Mouse (Mus musculus): ENCODE results near the gene Brap. TPM values are rescaled to one million over a fixed set of nuclear protein-coding genes. Genes with fewer than 3 reads are reported as not detected.
"Not testable (repeated sequence)": the region's sequence is repeated elsewhere in the genome, so short reads cannot be mapped to it uniquely, and the experiment has no call there.

The Brap gene
- total RNA-seq (2017), result 68.5 and 71.9 TPM in 2 replicates

DNA sequence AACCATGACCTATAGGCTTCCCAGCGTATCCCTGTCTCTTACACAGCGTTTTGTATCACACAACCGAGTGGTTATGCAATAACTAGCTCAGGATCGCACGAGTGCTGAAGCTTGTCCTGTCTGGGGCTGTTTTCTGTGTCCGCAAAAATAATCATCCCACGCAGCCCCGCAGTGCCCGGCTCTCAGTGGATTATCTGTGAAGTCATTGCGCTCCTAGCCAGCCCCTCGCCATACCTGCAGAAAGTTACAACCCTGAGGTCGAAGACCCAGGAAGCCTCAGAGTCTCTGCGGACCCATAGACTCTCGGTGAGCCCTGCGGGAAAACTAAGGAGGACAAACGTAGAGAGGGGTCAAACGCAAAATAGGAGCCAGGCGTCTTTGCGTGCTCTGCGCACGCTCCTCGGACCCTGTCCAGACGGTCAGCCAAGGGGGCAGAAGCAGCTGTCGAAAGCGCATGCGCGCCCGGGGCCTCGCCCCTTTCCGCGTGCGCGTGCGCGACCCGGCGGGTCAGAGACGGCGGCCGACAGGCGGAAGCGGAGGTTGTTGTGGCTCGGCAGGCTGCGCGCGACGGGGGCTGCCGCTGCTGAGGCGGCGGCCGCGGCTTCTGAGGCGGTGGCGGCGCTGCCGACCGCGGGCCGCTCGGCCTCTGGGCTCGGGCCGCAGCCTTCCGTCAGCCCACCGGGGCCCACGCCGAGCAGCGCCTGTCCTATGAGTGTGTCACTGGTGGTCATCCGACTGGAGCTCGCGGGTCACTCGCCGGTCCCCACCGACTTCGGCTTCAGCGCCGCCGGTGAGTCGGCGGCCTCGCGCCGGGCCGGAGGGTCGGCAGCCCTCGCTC lies at the start of gene Brap, which contains the start of gene Acad10:
Brap (plus strand) TSS at position 505 of the 838 bp plus-strand sequence.
Acad10 (minus strand) TSS at position 456 of the 838 bp plus-strand sequence.
- peak; percentile 86 for ATAC-seq (replicated peaks; ENCODE audit: low read depth, poor library complexity, severe bottlenecking)

GRCm38 (mm10) chr5:121612036-121612435 lies 48.3 kb upstream of the Brap start:
- no peak for ATAC-seq (replicated peaks; ENCODE audit: low read depth, poor library complexity, severe bottlenecking)

GRCm38 (mm10) chr5:121614921-121615320 lies 45.4 kb upstream of the Brap start:
- ATAC-seq (replicated peaks; ENCODE audit: low read depth, poor library complexity, severe bottlenecking), result not testable (repeated sequence)

DNA sequence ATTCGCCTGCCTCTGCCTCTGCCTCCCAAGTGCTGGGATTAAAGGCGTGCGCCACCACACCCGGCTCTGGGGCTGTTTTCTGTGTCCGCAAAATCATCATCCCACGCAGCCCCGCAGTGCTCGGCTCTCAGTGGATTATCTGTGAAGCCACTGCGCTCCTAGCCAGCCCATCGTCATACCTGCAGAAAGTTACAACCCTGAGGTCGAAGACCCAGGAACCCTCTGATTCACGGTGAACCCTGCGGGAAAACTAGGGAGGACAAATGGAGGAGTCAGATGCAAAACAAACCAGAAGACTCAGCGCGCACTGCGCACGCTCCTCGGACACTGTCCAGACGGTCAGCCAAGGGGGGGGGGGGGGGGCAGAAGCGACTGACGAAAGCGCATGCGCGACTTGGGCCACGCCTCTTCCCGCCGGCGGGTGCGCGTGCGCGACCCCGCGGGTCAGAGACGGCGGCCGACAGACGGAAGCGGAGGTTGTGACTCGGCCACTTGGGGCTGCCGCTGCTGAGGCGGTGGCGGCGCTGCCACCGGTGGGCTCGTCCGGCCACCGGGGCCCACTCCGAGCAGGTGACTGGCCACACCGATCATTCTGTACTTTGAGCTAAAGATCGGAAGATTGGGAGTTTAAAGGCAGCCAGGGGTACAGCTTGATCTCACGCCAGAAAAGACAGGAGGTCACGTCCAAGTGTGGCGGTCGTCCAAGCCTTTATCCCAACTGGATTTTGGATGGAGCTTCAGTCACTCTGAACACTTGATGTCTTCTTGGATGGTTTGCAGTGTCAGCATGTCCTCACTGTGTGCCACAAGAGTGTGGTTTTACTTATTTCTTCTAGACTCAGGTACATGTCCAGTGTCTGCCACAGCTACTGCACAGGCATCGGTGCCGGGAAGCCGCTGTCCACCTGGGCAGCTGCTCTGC lies 41.5 kb upstream of the Brap start, which contains the start of gene Acad12:
Acad12 (minus strand) TSS at position 347 of the 922 bp plus-strand sequence.
- peak; percentile 79 for ATAC-seq (replicated peaks; ENCODE audit: low read depth, poor library complexity, severe bottlenecking)

DNA sequence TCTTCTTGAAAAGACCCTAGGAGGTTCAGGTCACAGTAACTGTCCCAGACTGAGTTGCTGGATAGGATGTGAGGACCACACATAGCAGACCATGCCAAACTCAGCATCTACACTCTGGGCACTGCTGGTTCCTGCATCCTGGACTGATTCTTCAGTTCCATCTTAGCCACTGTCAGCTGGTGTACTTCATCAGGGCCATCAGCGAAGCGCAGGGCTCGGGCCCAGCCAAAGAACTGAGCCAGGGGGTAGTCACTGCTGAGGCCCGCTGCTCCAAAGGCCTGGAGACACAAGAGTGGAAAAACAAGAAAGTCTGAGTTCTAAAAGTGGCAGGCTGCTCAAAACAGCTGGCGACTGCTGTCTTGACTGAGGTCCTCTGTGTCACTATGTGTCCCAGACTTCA lies 39.3 kb upstream of the Brap start:
- ATAC-seq (replicated peaks; ENCODE audit: low read depth, poor library complexity, severe bottlenecking), result no peak

GRCm38 (mm10) chr5:121623241-121623640 lies 37.1 kb upstream of the Brap start:
- no peak for ATAC-seq (replicated peaks; ENCODE audit: low read depth, poor library complexity, severe bottlenecking)

GRCm38 (mm10) chr5:121627871-121628270 lies 32.5 kb upstream of the Brap start:
- ATAC-seq (replicated peaks; ENCODE audit: low read depth, poor library complexity, severe bottlenecking), result peak; percentile 77

GRCm38 (mm10) chr5:121631106-121631647 lies 29.2 kb upstream of the Brap start:
- ATAC-seq (replicated peaks; ENCODE audit: low read depth, poor library complexity, severe bottlenecking), result not testable (repeated sequence)

DNA sequence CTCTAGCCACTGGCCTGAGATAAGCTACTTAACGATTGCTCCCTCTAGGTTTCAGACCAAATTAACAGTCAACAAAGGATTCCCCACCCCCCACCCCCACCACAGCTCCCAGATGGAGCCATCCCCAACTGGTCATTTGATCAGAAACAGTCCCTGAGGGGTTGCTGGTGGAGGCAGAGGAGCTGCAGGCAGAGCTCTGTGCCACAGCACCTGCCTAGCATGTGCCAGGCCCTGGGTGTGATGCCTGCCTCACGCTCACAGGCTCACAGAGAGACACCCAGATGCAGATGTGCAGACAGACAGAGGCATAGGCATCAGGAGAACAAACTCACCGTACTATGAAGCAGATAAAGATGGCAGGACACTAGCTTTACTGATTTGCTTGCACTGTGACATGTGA lies 27.6 kb upstream of the Brap start:
- no peak for ATAC-seq (replicated peaks; ENCODE audit: low read depth, poor library complexity, severe bottlenecking)

DNA sequence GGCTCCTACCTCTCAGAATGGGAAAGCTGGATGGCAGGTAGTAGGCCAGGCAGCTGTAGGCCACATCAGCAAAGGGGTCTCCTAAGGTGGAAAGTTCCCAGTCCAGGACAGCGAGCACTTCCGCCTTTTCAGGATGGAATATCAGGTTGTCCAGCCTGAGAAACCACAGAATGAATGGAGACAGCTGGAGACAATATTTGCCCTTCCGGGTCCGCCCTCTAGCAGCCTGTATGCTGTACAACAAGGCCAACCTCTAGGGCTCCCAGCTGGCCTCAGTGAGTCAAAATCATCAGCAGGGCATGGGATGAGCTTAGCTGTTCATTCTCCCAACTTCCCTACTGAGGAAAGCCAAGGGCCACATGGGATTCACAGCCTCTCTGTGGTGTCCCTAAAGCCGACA lies 25.7 kb upstream of the Brap start:
- ATAC-seq (replicated peaks; ENCODE audit: low read depth, poor library complexity, severe bottlenecking), result no peak

GRCm38 (mm10) chr5:121637296-121637695 lies 23.1 kb upstream of the Brap start:
- ATAC-seq (replicated peaks; ENCODE audit: low read depth, poor library complexity, severe bottlenecking), result no peak

GRCm38 (mm10) chr5:121639601-121640000 lies 20.8 kb upstream of the Brap start:
- ATAC-seq (replicated peaks; ENCODE audit: low read depth, poor library complexity, severe bottlenecking), result no peak

DNA sequence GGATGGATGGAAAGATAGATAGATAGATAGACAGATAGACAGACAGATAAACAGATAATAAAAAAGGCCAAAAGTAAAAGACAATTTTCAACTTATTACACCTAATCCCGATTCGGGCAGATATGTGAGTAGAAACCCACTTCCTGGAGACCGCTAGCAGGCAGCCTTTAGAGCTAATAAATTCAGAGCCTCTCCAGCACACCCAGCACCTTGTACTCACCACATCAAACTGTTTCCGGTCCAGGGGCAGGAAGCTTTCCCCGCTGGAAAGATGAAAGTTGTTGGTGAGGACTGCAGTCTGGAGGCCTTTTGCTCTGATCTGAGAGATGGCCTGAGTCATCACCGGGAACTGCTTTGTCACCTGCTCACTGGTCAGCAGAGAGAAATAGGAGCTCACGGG lies 11.2 kb upstream of the Brap start:
- no peak for ATAC-seq (replicated peaks; ENCODE audit: low read depth, poor library complexity, severe bottlenecking)

DNA sequence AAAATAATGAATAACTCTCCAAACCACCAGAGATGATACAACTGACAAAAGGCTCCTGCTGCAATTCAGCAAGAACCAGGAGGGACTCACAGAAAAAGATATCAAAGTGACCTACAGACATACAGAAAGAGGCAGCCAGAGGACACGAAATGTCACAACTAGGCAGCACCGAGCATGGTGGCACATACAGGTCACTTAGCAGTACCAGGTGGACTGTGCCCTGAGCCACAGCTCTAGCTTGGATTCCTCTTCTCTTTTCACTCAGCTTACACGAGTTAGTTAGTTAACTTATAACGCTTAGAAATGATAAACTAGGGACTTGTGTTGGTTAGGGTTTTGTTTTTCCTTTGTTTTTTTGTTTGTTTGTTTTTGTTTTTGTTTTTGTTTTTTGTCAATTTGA lies 5.8 kb upstream of the Brap start:
- ATAC-seq (replicated peaks; ENCODE audit: low read depth, poor library complexity, severe bottlenecking), result no peak

DNA sequence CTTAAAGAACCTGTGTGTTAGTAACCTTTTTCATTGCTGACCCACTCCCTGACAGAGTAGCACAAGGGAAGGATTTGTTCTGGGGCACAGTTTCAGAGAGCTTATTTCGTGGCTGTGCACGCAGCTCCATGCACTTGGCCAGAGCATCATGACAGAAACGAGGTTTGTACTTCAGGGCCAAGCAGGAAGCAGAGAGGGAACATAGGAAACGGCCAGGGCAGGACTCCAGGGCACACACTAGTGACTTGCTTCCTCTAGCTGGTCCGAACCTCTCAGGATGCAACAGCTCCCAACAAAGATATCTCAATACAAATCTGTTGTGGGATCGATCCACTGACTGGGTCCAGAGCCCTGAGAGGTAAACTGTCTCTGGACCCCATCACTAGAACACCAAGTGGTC lies 3.5 kb upstream of the Brap start:
- not testable (repeated sequence) for ATAC-seq (replicated peaks; ENCODE audit: low read depth, poor library complexity, severe bottlenecking)

DNA sequence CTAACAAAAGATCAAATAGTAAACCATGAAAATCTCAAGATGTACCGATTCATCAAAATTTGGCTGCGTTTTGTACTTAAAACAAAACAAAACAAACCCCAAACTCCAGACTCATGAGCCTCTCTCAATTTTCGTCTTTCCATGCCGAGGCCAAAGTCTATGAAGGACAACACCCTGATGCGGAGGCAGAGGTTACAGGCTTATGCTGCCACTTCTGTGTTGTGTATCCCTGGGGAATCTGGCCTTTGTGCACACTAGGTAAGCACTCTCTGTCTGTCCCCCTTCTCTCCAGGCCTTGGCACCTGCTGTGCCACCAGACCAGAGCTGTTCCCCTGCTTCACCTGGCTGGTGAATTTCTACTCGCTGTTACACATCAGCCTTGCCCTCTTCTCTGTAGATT lies 2.7 kb upstream of the Brap start:
- not testable (repeated sequence) for ATAC-seq (replicated peaks; ENCODE audit: low read depth, poor library complexity, severe bottlenecking)

DNA sequence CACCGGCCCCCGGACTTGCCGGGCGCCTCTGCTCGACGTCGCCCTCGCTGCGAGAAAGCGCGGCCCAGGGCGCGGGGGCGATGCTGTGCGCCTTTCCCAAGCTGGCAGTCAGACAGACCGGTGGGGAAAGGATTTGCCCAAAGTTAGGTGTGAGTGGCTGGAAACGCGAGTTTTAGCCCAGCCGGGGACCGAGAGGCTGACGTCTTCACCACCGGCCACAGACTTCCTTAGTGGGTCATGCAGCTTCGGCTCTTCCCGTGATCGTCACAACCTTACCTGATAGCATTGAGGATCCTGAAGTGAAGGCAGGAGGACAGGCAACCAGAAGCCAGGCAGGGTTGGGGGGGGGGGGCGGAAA lies 513 bp downstream of the Brap start:
- peak; percentile 26; the same call in 1 of the 2 replicates for ATAC-seq (replicated peaks; ENCODE audit: low read depth, poor library complexity, severe bottlenecking)

GRCm38 (mm10) chr5:121661494-121661893 lies 1.1 kb downstream of the Brap start:
- no peak for ATAC-seq (replicated peaks; ENCODE audit: low read depth, poor library complexity, severe bottlenecking)

DNA sequence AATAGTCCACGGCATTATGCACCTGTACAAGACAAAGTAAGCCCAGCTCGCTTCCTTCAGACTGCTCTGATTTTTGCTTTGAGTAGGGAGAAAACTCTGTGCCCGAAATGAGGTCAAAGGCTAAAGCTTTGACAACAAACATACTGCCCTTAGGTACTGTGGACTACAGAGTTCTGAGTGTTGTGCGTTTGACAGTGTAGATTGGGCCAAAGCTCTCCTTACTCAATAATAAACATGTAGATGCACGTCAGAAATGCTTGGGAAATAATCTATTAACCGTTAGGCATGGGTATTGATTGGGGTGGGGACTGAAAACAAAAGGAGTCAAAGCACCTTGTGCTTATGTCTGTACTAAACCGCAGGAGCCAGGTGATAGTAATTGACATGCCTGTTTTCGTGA lies 3.1 kb downstream of the Brap start:
- ATAC-seq (replicated peaks; ENCODE audit: low read depth, poor library complexity, severe bottlenecking), result no peak

GRCm38 (mm10) chr5:121664078-121664477 lies 3.7 kb downstream of the Brap start:
- ATAC-seq (replicated peaks; ENCODE audit: low read depth, poor library complexity, severe bottlenecking), result no peak

GRCm38 (mm10) chr5:121664971-121665370 lies 4.6 kb downstream of the Brap start:
- ATAC-seq (replicated peaks; ENCODE audit: low read depth, poor library complexity, severe bottlenecking), result no peak
